Mouse (Mus musculus): ENCODE measurements at regions not wholly inside any gene's neighbourhood (a gene's known extent, or its start where the extent isn't known, plus 50 kb on each side); places are given as distances from the start of the nearest gene placed in this dataset.
"Not testable (repeated sequence)": the region's sequence is repeated elsewhere in the genome, so short reads cannot be mapped to it uniquely, and the experiment has no call there.

DNA sequence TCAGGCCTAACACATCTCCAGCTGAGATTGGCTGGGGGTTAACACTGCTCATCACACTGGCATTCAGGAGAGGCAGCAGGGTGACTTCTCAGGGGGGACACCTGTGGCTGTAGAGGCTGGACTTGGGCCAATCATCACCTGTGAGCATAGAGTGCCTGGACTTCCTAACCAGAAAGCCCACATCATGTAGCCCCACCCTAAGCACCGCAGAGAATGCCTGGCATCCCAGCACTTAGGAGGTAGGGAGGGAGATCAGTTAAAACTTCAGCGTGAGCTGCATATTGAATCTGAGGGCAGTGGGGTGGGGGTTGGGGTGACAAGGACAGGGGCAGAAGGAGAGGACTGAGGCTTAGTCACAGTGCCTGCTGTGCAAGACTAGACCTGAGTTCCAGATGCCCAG lies 208.7 kb upstream of the Arid2 start:
- H3K4me1 ChIP-seq = no peaks in the 10 kb centered on the region

DNA sequence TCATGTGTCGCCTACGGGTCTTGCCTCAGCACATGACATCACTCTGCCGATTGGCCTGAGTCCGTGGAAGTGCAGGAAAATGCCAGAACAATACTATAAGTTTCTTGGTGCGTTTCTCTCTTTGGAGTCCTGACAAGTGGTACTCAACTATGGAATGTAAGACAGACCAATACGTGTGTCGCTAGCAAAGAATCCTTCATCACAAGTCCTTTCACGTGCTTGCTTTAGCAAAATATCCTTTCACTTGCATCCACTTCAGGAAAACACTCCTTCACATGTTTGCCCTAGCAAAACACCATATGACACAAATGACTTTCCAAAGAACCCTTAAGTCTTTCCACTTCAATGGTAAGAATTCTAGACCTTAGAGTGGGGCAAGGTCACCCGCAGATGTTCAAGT lies 197.6 kb upstream of the Arid2 start:
- H3K4me3 ChIP-seq (replicated peaks) = no peak overlapping the region
- no peak overlapping the region for H3K27ac ChIP-seq (replicated peaks)
- no peaks in the 10 kb centered on the region for H3K4me1 ChIP-seq
- H3K4me2 ChIP-seq = no peak overlapping the region
- H3K9ac ChIP-seq (replicated peaks) = no peak overlapping the region
- WGBS = 94% methylated on average over 9 of the region's 9 CpGs
- H3K36me3 ChIP-seq = no peaks in the 10 kb centered on the region
- no peaks in the 10 kb centered on the region for H3K9me3 ChIP-seq (replicated peaks)
- no peak for ATAC-seq (ENCODE audit: low FRiP score)
- H3K27me3 ChIP-seq (replicated peaks) = no peaks in the 10 kb centered on the region

More for the DNA sequence above, 208.7 kb upstream of the Arid2 start:
- no peak for ATAC-seq (ENCODE audit: low FRiP score)
- no peak overlapping the region for H3K4me3 ChIP-seq (replicated peaks)
- no peaks in the 10 kb centered on the region for H3K36me3 ChIP-seq
- WGBS = 69% methylated on average over 2 of the region's 2 CpGs
- H3K27me3 ChIP-seq (replicated peaks) = no peaks in the 10 kb centered on the region
- H3K9ac ChIP-seq (replicated peaks) = no peak overlapping the region
- H3K9me3 ChIP-seq (replicated peaks) = no peaks in the 10 kb centered on the region
- H3K4me2 ChIP-seq = no peak overlapping the region
- no peak overlapping the region for H3K27ac ChIP-seq (replicated peaks)

DNA sequence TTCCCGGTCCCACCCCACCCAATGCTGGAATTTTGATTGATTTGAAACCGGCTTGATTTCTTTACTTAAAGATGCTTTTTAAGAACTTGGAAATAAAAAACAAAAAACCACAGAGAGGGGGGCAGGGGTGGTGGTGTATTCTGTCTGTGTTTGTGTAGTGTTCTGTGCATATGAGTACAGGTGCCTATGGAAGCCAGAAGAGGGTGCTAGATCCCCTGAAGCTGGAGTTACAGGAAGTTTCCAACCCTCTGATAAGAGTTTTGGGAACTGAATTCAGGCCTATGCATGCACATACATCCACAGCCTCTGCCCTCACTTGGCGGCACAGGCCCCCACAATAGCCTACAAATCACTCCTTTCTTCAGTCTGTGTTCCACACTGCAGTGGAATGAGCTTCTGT lies 190.9 kb upstream of the Arid2 start:
- Histone ChIP-seq H3K9me3 (replicated peaks) (no peaks in the 10 kb centered on the region), H3K36me3 (no peaks in the 10 kb centered on the region), H3K4me3 (replicated peaks) (no peak overlapping the region), H3K9ac (replicated peaks) (no peak overlapping the region), H3K27ac (replicated peaks) (no peak overlapping the region), H3K27me3 (replicated peaks) (no peaks in the 10 kb centered on the region), H3K4me1 (no peaks in the 10 kb centered on the region), H3K4me2 (no peak overlapping the region)
- ATAC-seq (ENCODE audit: low FRiP score) = no peak
- WGBS = 79% methylated on average over 3 of the region's 3 CpGs

DNA sequence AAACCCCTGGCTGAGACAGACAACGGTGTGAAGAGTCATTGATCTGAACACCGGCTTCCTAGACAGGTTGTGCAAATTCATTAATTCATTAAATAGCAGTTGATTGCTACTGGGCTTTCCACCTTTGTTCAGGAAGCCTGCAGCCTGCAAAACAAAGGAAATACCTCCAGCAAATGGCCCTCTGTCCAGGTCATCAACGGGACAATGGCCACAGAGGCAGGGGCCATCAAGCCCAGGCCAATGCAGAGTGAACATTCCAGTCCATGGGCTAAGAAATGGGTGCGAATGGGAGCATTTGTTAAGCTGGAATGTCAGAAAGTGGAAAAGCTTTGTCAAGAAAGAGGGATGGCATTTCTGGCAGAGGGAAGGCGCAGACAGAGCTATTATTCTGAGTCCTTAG lies 188.5 kb upstream of the Arid2 start:
- H3K4me3 ChIP-seq (replicated peaks) = no peak overlapping the region
- H3K36me3 ChIP-seq = no peaks in the 10 kb centered on the region
- no peaks in the 10 kb centered on the region for H3K4me1 ChIP-seq
- H3K9me3 ChIP-seq (replicated peaks) = no peaks in the 10 kb centered on the region
- H3K9ac ChIP-seq (replicated peaks) = no peak overlapping the region
- ATAC-seq (ENCODE audit: low FRiP score) = no peak
- no peak overlapping the region for H3K4me2 ChIP-seq
- WGBS = 48% methylated on average over 5 of the region's 5 CpGs
- no peak overlapping the region for H3K27ac ChIP-seq (replicated peaks)
- H3K27me3 ChIP-seq (replicated peaks) = no peaks in the 10 kb centered on the region

DNA sequence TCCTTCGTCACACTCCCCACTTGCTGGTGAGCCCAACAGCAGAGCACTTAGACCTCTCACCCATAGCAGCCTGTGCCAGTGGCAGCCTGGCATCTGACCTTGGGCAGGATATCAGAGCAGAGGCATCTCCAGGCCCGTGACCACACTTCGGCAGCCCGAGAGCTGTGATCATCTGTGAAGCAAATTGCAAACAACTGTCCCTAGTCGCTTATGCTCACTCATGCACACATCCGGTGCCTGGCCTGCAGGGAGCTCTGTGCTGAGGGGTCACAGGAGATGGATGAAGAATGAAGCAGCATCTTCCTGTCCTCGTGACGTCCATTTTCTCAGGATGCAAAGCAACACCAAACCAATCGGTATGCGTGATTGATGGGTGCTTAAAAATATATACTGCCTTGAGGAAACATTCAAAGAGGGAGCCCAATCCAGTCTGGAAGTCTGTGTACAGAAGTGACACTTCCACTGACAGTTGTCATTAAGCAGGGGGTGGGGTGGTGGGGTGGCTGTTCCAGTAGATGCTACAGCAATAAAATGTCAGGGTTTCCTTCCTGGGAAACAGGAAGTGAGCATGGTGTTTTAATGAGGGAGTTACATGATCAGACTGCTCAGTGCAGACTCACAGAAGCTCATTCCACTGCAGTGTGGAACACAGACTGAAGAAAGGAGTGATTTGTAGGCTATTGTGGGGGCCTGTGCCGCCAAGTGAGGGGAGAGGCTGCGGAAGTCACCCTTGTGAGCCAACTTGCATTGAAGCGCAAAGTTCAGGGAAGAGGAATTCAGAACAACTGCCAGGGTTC lies 187.3 kb upstream of the Arid2 start:
- not testable (repeated sequence) for H3K9me3 ChIP-seq (replicated peaks); H3K4me1 ChIP-seq; ATAC-seq (ENCODE audit: low FRiP score); H3K4me3 ChIP-seq (replicated peaks); H3K36me3 ChIP-seq; H3K27me3 ChIP-seq (replicated peaks); H3K27ac ChIP-seq (replicated peaks); H3K9ac ChIP-seq (replicated peaks); H3K4me2 ChIP-seq
- 60% methylated on average over 12 of the region's 13 CpGs for WGBS

DNA sequence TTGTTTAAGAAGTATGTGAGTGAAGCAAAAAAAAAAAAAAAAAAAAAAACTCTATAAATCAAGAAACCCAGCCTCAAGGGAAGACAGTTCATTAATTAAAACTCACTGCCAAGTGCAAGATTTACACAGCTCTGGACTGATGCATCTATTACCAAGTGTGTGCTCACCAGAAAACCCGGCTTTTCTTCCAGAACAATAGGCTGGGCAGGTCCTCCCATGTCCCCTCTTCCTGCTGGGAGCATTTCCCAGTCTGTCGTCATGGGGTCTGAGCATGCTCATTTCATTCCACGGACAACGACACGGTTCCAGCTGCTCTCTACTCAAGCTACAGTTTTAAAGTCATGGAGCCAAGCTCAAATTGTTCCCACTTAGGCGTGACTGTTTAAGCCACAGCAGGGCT lies 183.6 kb upstream of the Arid2 start:
- Histone ChIP-seq H3K27ac (replicated peaks) (no peak overlapping the region), H3K4me3 (replicated peaks) (no peak overlapping the region), H3K36me3 (no peaks in the 10 kb centered on the region), H3K9me3 (replicated peaks) (no peaks in the 10 kb centered on the region), H3K9ac (replicated peaks) (no peak overlapping the region), H3K27me3 (replicated peaks) (no peaks in the 10 kb centered on the region), H3K4me1 (peaks cover 10% of the 10 kb centered on the region; the same call in 1 of the 2 replicates), H3K4me2 (no peak overlapping the region)
- peak; percentile 79; the same call in 1 of the 2 replicates for ATAC-seq (ENCODE audit: low FRiP score)
- WGBS = 2% methylated on average over 6 of the region's 6 CpGs

DNA sequence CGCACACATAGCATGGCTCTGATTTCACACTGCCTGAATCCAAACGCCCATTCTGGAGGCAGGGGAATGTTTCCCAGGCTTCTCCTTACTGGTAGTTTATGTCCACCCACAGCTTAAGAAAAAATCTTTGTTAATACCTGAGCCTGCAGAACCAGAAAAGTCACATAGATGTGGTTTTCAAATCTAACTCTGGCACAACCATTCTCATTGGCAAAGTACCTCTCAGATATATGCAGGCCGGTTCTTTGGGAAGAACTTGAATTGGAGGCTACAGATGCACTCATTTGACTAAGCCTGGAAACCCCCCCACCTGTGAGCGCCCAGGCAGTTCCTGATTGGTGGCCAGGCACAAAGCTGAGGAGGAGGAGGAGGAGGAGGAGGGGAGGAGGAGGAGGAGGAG lies 179.8 kb upstream of the Arid2 start:
- no peak overlapping the region for H3K27ac ChIP-seq (replicated peaks)

DNA sequence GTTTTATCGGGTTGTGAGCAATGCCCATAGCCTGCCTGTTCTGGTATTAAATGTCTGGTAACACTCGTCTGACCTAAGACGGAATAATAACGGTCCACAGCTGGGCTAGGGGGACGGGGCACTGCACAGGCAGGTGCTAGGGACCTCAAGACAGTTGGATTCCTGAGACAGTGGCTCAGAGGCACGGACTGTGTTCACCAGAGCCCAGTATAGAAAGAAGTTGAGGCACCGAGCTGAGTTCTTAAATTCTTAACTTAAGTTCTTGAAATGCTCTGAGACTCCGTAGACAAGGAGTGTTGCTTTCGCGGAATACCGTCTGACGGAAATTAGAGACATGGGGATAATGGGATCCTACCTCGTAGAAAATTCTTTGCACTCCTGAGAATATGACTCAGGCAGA lies 174.2 kb upstream of the Arid2 start:
- 90% methylated on average over 13 of the region's 13 CpGs for WGBS
- Histone ChIP-seq H3K27me3 (replicated peaks) (no peaks in the 10 kb centered on the region), H3K9ac (replicated peaks) (no peak overlapping the region), H3K36me3 (no peaks in the 10 kb centered on the region), H3K27ac (replicated peaks) (no peak overlapping the region), H3K9me3 (replicated peaks) (no peaks in the 10 kb centered on the region), H3K4me3 (replicated peaks) (no peak overlapping the region), H3K4me2 (no peak overlapping the region), H3K4me1 (0 out of 2 replicates have a peak, but pooled peaks cover 4% of the 10 kb centered on the region)
- ATAC-seq (ENCODE audit: low FRiP score) = no peak

More for the DNA sequence above, 179.8 kb upstream of the Arid2 start:
- 66% methylated on average over 4 of the region's 4 CpGs for WGBS
- Histone ChIP-seq H3K9me3 (replicated peaks) (no peaks in the 10 kb centered on the region), H3K4me1 (peaks cover 10% of the 10 kb centered on the region; the same call in 1 of the 2 replicates), H3K27me3 (replicated peaks) (no peaks in the 10 kb centered on the region), H3K4me3 (replicated peaks) (no peak overlapping the region), H3K9ac (replicated peaks) (no peak overlapping the region), H3K4me2 (no peak overlapping the region), H3K36me3 (no peaks in the 10 kb centered on the region)
- no peak for ATAC-seq (ENCODE audit: low FRiP score)

DNA sequence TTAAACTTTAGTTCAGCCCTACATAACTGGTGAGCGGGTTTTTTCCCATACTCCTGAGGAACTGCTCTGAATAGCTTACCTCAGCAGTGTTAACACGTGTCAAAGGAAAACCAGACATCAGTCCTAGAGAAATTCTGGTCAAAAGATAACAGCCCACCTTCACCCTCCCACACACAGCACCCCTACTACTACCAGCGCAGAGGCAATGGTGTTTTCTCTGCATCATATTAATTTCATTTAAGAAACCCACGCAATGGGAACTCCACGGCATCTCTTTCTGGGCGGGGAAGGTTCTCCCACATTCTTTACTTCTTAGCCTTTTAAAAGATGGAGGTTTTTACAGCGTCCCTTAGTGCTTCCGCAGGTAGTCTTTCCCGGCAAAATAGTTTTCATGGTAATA lies 172.7 kb upstream of the Arid2 start:
- H3K27ac ChIP-seq (replicated peaks) = no peak overlapping the region
- H3K36me3 ChIP-seq = no peaks in the 10 kb centered on the region
- H3K9me3 ChIP-seq (replicated peaks) = no peaks in the 10 kb centered on the region
- WGBS = 83% methylated on average over 9 of the region's 9 CpGs
- H3K27me3 ChIP-seq (replicated peaks) = no peaks in the 10 kb centered on the region
- no peak for ATAC-seq (ENCODE audit: low FRiP score)
- 0 out of 2 replicates have a peak overlapping the region, but pooled peaks have one; percentile 3 for H3K4me2 ChIP-seq
- 0 out of 2 replicates have a peak, but pooled peaks cover 4% of the 10 kb centered on the region for H3K4me1 ChIP-seq
- H3K4me3 ChIP-seq (replicated peaks) = no peak overlapping the region
- H3K9ac ChIP-seq (replicated peaks) = no peak overlapping the region

DNA sequence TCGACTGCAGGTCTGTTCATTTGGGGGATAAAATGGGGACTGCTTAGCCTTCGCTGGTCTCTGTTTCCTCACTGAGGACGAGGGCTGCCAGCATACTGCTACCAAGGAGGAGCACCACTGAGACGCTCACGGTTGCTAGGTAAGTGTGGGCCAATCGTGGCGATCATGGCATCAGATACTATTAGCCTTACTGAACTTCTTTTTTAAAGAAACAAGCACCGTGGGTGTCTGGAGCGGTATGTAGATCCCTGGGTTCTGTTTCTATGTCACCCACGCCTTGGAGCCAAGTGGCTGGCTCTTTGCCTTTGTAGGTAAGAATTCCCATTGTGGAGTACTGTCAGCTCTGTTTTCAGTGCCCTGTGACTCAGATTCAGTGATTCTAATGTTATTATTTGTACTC lies 172.1 kb upstream of the Arid2 start:
- WGBS = 47% methylated on average over 10 of the region's 10 CpGs
- no peak for ATAC-seq (ENCODE audit: low FRiP score)
- H3K4me2 ChIP-seq = peak overlapping the region; percentile 3; the same call in 1 of the 2 replicates

DNA sequence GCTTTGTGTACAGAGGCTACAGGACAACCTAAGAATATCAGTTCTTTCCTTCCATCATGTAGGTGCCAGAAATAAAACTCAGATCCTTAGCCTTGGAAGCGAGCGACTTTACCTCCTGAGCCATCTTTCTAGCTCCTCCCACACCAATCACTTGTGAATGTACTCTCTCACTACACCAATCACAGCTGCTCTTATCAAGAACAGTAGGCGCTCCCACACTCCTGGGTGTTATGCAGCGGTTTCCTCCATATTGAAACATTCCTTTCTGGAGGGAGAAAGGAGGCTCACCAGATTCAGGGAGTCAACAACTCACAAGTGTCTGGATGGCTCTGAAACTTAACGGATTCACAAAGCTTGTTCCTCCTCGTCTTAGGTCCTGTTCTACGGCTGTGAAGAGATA lies 168.1 kb upstream of the Arid2 start:
- H3K9me3 ChIP-seq (replicated peaks) = no peaks in the 10 kb centered on the region
- 94% methylated on average over 7 of the region's 7 CpGs for WGBS
- no peak overlapping the region for H3K27ac ChIP-seq (replicated peaks)

More for the DNA sequence above, 172.1 kb upstream of the Arid2 start:
- no peaks in the 10 kb centered on the region for H3K9me3 ChIP-seq (replicated peaks)
- 0 out of 2 replicates have a peak, but pooled peaks cover 4% of the 10 kb centered on the region for H3K4me1 ChIP-seq
- H3K27me3 ChIP-seq (replicated peaks) = no peaks in the 10 kb centered on the region
- H3K9ac ChIP-seq (replicated peaks) = no peak overlapping the region
- H3K27ac ChIP-seq (replicated peaks) = no peak overlapping the region
- no peak overlapping the region for H3K4me3 ChIP-seq (replicated peaks)
- H3K36me3 ChIP-seq = no peaks in the 10 kb centered on the region

DNA sequence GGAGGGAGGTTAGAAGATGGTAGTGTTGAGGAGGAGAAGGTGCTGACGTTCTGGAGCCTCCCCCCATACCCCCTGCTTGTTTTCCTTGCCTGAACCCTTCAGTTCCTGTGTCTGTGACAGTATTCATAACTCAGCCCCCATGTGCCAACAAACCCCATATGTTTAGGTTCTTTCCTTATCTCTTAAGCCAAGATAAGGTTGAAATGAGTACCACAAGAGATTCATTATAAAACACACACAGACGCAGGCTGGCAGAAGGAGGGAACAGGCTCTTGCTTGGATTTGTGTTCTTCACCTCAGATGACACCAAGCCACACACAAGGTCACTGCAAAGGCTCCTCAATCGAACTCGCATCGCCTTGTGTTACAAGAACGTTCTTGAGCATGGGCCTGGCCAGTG lies 162.9 kb upstream of the Arid2 start:
- no peaks in the 10 kb centered on the region for H3K9me3 ChIP-seq (replicated peaks)
- H3K4me3 ChIP-seq (replicated peaks) = no peak overlapping the region
- H3K27me3 ChIP-seq (replicated peaks) = no peaks in the 10 kb centered on the region
- no peaks in the 10 kb centered on the region for H3K4me1 ChIP-seq
- H3K36me3 ChIP-seq = no peaks in the 10 kb centered on the region
- no peak for ATAC-seq (ENCODE audit: low FRiP score)
- WGBS = 89% methylated on average over 6 of the region's 6 CpGs
- no peak overlapping the region for H3K27ac ChIP-seq (replicated peaks)
- no peak overlapping the region for H3K4me2 ChIP-seq
- H3K9ac ChIP-seq (replicated peaks) = no peak overlapping the region

More for the DNA sequence above, 168.1 kb upstream of the Arid2 start:
- Histone ChIP-seq H3K36me3 (no peaks in the 10 kb centered on the region), H3K4me2 (no peak overlapping the region), H3K27me3 (replicated peaks) (no peaks in the 10 kb centered on the region), H3K4me1 (0 out of 2 replicates have a peak, but pooled peaks cover 4% of the 10 kb centered on the region), H3K4me3 (replicated peaks) (no peak overlapping the region), H3K9ac (replicated peaks) (no peak overlapping the region)
- no peak for ATAC-seq (ENCODE audit: low FRiP score)
